Mouse (Mus musculus): ENCODE data around the gene Kif7.
A peak's percentile ranks its signal among the peaks of the same experiment; 100 is the strongest.

The Kif7 gene

GRCm38 (mm10) chr7:79727091-79727490 is 11.6 kb upstream of the Kif7 start:
- DNase-seq (ENCODE audit: extremely low read depth, low read depth) = peak; percentile 47

GRCm38 (mm10) chr7:79721386-79721977 is 6.0 kb upstream of the Kif7 start:
- DNase-seq (ENCODE audit: extremely low read depth, low read depth) = no peak

GRCm38 (mm10) chr7:79710831-79711230 is 4.7 kb downstream of the Kif7 start:
- no peak for DNase-seq (ENCODE audit: extremely low read depth, low read depth)

GRCm38 (mm10) chr7:79710130-79710607 is 5.4 kb downstream of the Kif7 start:
- DNase-seq (ENCODE audit: extremely low read depth, low read depth) = no peak

- no peak for DNase-seq (ENCODE audit: extremely low read depth, low read depth)
Observed at GRCm38 (mm10) chr7:79705210-79705609, 10.3 kb downstream of the Kif7 start.

- no peak for DNase-seq (ENCODE audit: extremely low read depth, low read depth)
Observed at GRCm38 (mm10) chr7:79702755-79703154, 12.8 kb downstream of the Kif7 start.

- DNase-seq (ENCODE audit: extremely low read depth, low read depth) = peak; percentile 77
Observed at GRCm38 (mm10) chr7:79696495-79696894, 19.0 kb downstream of the Kif7 start.

GRCm38 (mm10) chr7:79680231-79680630 is 35.3 kb downstream of the Kif7 start:
- no peak for DNase-seq (ENCODE audit: extremely low read depth, low read depth)

- no peak for DNase-seq (ENCODE audit: extremely low read depth, low read depth)
Observed at GRCm38 (mm10) chr7:79679186-79679585, 36.3 kb downstream of the Kif7 start.

- no peak for DNase-seq (ENCODE audit: extremely low read depth, low read depth)
Observed at GRCm38 (mm10) chr7:79670900-79671604, 44.5 kb downstream of the Kif7 start.

- DNase-seq (ENCODE audit: extremely low read depth, low read depth) = no peak
Observed at GRCm38 (mm10) chr7:79666690-79667089, 48.8 kb downstream of the Kif7 start.

GRCm38 (mm10) chr7:79661253-79661890 is 54.1 kb downstream of the Kif7 start:
- no peak for DNase-seq (ENCODE audit: extremely low read depth, low read depth)

GRCm38 (mm10) chr7:79660291-79661150 is 55.0 kb downstream of the Kif7 start:
- DNase-seq (ENCODE audit: extremely low read depth, low read depth) = no peak

GRCm38 (mm10) chr7:79659578-79660290 is 55.8 kb downstream of the Kif7 start, which contains the start of gene Ticrr:
TSS of gene Ticrr (plus strand) at chr7:79660196.
- peak; percentile 98 for DNase-seq (ENCODE audit: extremely low read depth, low read depth)

- no peak for DNase-seq (ENCODE audit: extremely low read depth, low read depth)
Observed at GRCm38 (mm10) chr7:79654586-79654985, 60.9 kb downstream of the Kif7 start.

GRCm38 (mm10) chr7:79654185-79654584 is 61.3 kb downstream of the Kif7 start:
- DNase-seq (ENCODE audit: extremely low read depth, low read depth) = no peak

- no peak for DNase-seq (ENCODE audit: extremely low read depth, low read depth)
Observed at GRCm38 (mm10) chr7:79649005-79649404, 66.5 kb downstream of the Kif7 start.
